Mouse (Mus musculus) CH12.LX (cell line): ENCODE results near the gene Awat2. TPM values are rescaled to one million over a fixed set of nuclear protein-coding genes. Genes with fewer than 3 reads are reported as not detected.

Experiments used
- DNase-seq: peaks from one replicate; pipeline ENCODE4 v3.0.0-alpha.2; 2013; ENCODE audit errors: extremely low read depth
- H3K27ac ChIP-seq: 2 replicates; pipeline ENCODE4 v1.5.1; 2012; ENCODE audit warnings: low read depth, mild to moderate bottlenecking, control low read depth, moderate library complexity; ENCODE audit not compliant: insufficient read depth
- H3K27me3 ChIP-seq: replicated peaks from 2 replicates; pipeline ENCODE3; 2012; ENCODE audit warnings: inconsistent platforms
- H3K36me3 ChIP-seq, 2 experiments: replicated peaks in 1 of 2; 2 replicates each; pipeline versions ENCODE3 to v1.6.1; 2012; ENCODE audit warnings: inconsistent platforms in 1 of 2, low read length in 1 of 2, mild to moderate bottlenecking in 1 of 2, mixed read lengths in 1 of 2, moderate library complexity in 1 of 2; ENCODE audit not compliant: control insufficient read depth in 1 of 2, insufficient read depth in 1 of 2
- H3K4me1 ChIP-seq, 2 experiments: 2 replicates each; pipeline ENCODE4 v1.6.1; 2012; ENCODE audit warnings: inconsistent platforms in 1 of 2, moderate library complexity in 1 of 2; ENCODE audit not compliant: insufficient read depth in 2 of 2, control insufficient read depth in 1 of 2
- H3K4me2 ChIP-seq: 2 replicates; pipeline ENCODE4 v1.6.1; 2012; ENCODE audit warnings: low read depth, mild to moderate bottlenecking, control low read depth; ENCODE audit not compliant: poor library complexity, insufficient read depth, severe bottlenecking
- H3K4me3 ChIP-seq, 3 experiments: fragments of 150-350 bp in 1 of 3; sonication (generic) in 1 of 3; replicated peaks in 1 of 3; 2 replicates each; pipeline versions ENCODE3 to v1.5.1; 2011 to 2012; ENCODE audit warnings: low read depth in 2 of 3, low read length in 2 of 3, mild to moderate bottlenecking in 2 of 3, moderate library complexity in 2 of 3, control low read depth in 1 of 3, improper control_type of control experiment in 1 of 3, inconsistent platforms in 1 of 3, mixed read lengths in 1 of 3; ENCODE audit not compliant: poor library complexity in 1 of 3
- H3K79me2 ChIP-seq: replicated peaks from 2 replicates; pipeline ENCODE4 v1.6.1; 2012; ENCODE audit warnings: mild to moderate bottlenecking, moderate library complexity; ENCODE audit not compliant: control insufficient read depth, poor library complexity, insufficient read depth, severe bottlenecking; ENCODE audit errors: extremely low read depth
- H3K9ac ChIP-seq: 2 replicates; pipeline ENCODE4 v1.6.1; 2012; ENCODE audit warnings: low read depth, mild to moderate bottlenecking, control low read depth, moderate library complexity; ENCODE audit not compliant: insufficient read depth
- H3K9me3 ChIP-seq: replicated peaks from 2 replicates; pipeline ENCODE3; 2012; ENCODE audit warnings: low read length, inconsistent platforms, mixed read lengths
- BHLHE40 ChIP-seq: IDR thresholded peaks from 2 replicates; pipeline ENCODE4 v1.6.1; 2011; ENCODE audit warnings: mild to moderate bottlenecking, low read depth, low read length, improper control_type of control experiment
- CTCF ChIP-seq, 2 experiments: IDR thresholded peaks in 1 of 2; conservative IDR thresholded peaks in 1 of 2; 2 replicates each; pipeline ENCODE4 v1.5.1; 2011 to 2012; ENCODE audit warnings: low read depth in 2 of 2, low read length in 2 of 2, improper control_type of control experiment in 1 of 2, inconsistent platforms in 1 of 2, mild to moderate bottlenecking in 1 of 2, moderate library complexity in 1 of 2
- E2F4 ChIP-seq: IDR thresholded peaks from 2 replicates; pipeline ENCODE4 v1.6.1; 2011; ENCODE audit warnings: low read depth, low read length, improper control_type of control experiment; ENCODE audit not compliant: insufficient replicate concordance
- EP300 ChIP-seq: IDR thresholded peaks from 2 replicates; pipeline ENCODE4 v1.6.1; 2011; ENCODE audit warnings: low read length, improper control_type of control experiment
- ETS1 ChIP-seq: conservative IDR thresholded peaks from 2 replicates; pipeline ENCODE4 v1.6.1; 2012; ENCODE audit warnings: low read depth, mild to moderate bottlenecking, inconsistent platforms, low read length, improper control_type of control experiment, moderate library complexity
- GABPA ChIP-seq: IDR thresholded peaks from 2 replicates; pipeline ENCODE4 v1.6.1; 2012; ENCODE audit warnings: low read depth, low read length, improper control_type of control experiment, inconsistent platforms; ENCODE audit not compliant: insufficient replicate concordance
- HCFC1 ChIP-seq: IDR thresholded peaks from 2 replicates; pipeline ENCODE4 v1.6.1; 2012; ENCODE audit warnings: low read depth, mild to moderate bottlenecking, inconsistent platforms, low read length, improper control_type of control experiment
- JUN ChIP-seq: IDR thresholded peaks from 2 replicates; pipeline ENCODE4 v1.6.1; 2011; ENCODE audit warnings: low read depth, mild to moderate bottlenecking, low read length, improper control_type of control experiment, moderate library complexity; ENCODE audit not compliant: insufficient read depth
- JUND ChIP-seq: conservative IDR thresholded peaks from 2 replicates; pipeline ENCODE4 v1.6.1; 2011; ENCODE audit warnings: low read depth, low read length, improper control_type of control experiment
- MAFK ChIP-seq: IDR thresholded peaks from 2 replicates; pipeline ENCODE4 v1.6.1; 2011; ENCODE audit warnings: low read length, improper control_type of control experiment; ENCODE audit not compliant: insufficient replicate concordance
- MAX ChIP-seq: IDR thresholded peaks from 2 replicates; pipeline ENCODE4 v1.6.1; 2011; ENCODE audit warnings: low read length, improper control_type of control experiment
- MAZ ChIP-seq: IDR thresholded peaks from 2 replicates; pipeline ENCODE4 v1.6.1; 2012; ENCODE audit warnings: low read depth, mild to moderate bottlenecking, inconsistent platforms, low read length, improper control_type of control experiment, moderate library complexity
- MXI1 ChIP-seq: IDR thresholded peaks from 2 replicates; pipeline ENCODE4 v1.6.1; 2011; ENCODE audit warnings: mild to moderate bottlenecking, low read depth, low read length, improper control_type of control experiment
- MYC ChIP-seq: IDR thresholded peaks from 2 replicates; pipeline ENCODE4 v1.6.1; 2011; ENCODE audit warnings: low read depth, mild to moderate bottlenecking, improper control_type of control experiment, low read length
- POLR2A ChIP-seq: IDR thresholded peaks from 2 replicates; pipeline ENCODE4 v1.6.1; 2011; ENCODE audit warnings: low read depth, mild to moderate bottlenecking, improper control_type of control experiment, low read length
- POLR2AphosphoS2 ChIP-seq: IDR thresholded peaks from 2 replicates; pipeline ENCODE4 v1.6.1; 2011; ENCODE audit warnings: low read depth, low read length, improper control_type of control experiment
- RAD21 ChIP-seq: IDR thresholded peaks from 2 replicates; pipeline ENCODE4 v1.6.1; 2011; ENCODE audit warnings: low read depth, mild to moderate bottlenecking, low read length, improper control_type of control experiment, moderate library complexity
- RCOR1 ChIP-seq: conservative IDR thresholded peaks from 2 replicates; pipeline ENCODE4 v1.6.1; 2012; ENCODE audit warnings: low read depth, mild to moderate bottlenecking, inconsistent platforms, low read length, improper control_type of control experiment
- SIN3A ChIP-seq: IDR thresholded peaks from 2 replicates; pipeline ENCODE4 v1.6.1; 2012; ENCODE audit warnings: low read length, improper control_type of control experiment, inconsistent platforms
- UBTF ChIP-seq: IDR thresholded peaks from 2 replicates; pipeline ENCODE4 v1.6.1; 2012; ENCODE audit warnings: low read depth, mild to moderate bottlenecking, inconsistent platforms, low read length, improper control_type of control experiment, moderate library complexity
- ZKSCAN1 ChIP-seq: IDR thresholded peaks from 2 replicates; pipeline ENCODE4 v1.6.1; 2012; ENCODE audit warnings: low read depth, inconsistent platforms, low read length, improper control_type of control experiment, borderline replicate concordance
- ZMIZ1 ChIP-seq: IDR thresholded peaks from 2 replicates; pipeline ENCODE4 v1.6.1; 2012; ENCODE audit warnings: low read depth, mild to moderate bottlenecking, inconsistent platforms, low read length, improper control_type of control experiment
- dilution Hi-C: fragments of 300-500 bp; cut with MboI; formaldehyde crosslinking; loops from 2 replicates; pipeline ENCODE4 v1.14.3; 2020; ENCODE audit warnings: low sequenced_read_pairs; ENCODE audit not compliant: extremely low pct_unique_long_range_greater_than_20kb, extremely low pct_ligation_motif_present
- in situ Hi-C: fragments of 300-500 bp; cut with MboI; formaldehyde crosslinking; loops from 3 replicates; pipeline ENCODE4 v1.14.3; 2019; ENCODE audit warnings: low sequenced_read_pairs, low pct_ligation_motif_present, low pct_unique_long_range_greater_than_20kb, mixed read lengths
- polyA plus RNA-seq: library from polyadenylated mRNA; unstranded; fragments of >175 nt; gene quantifications from 2 replicates; pipeline ENCODE4 v1.2.1, GENCODE M21; 2012; ENCODE audit warnings: low read depth; ENCODE audit not compliant: insufficient read length
- total RNA-seq, 2 experiments: library from RNA; depleted of rRNA; stranded (reverse); fragments of 300-350 nt in 1 of 2; fragments of >200 nt in 1 of 2; gene quantifications; 2 replicates each; pipeline ENCODE4 v1.2.3; 2012 to 2014

Gene Awat2
- total and polyA plus RNA-seq, 3 experiments: 0.67 to 2.0 (median 1.1) TPM

DNA sequence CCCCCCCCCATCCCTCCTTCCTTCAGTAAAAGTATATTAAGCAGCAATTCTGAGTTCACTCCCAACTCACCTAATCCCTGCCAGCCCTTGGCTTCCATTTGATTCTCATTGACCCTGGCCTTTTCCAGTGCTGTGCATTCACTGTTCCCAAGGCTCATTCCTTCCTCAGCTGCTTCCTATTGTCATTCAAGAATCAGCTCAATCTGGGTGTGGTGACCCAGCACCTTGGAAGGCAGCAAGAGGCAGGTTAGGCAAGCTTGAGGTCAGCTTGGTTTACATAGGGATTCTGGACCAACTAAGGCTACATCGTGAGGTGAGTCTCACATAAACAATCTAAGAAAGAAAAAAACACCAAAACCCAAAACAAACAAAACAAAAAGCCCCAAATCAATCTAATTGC, 33.3 kb downstream of the Awat2 start:
- Histone ChIP-seq H3K36me3 (no peaks in the 10 kb centered on the region), H3K9me3 (no peaks in the 10 kb centered on the region), H3K9ac (no peak overlapping the region), H3K27me3 (no peaks in the 10 kb centered on the region), H3K79me2 (no peaks in the 10 kb centered on the region), H3K4me3 (no peak overlapping the region), H3K27ac (no peak overlapping the region), H3K4me2 (no peak overlapping the region), H3K4me1 (peaks cover under 1 to 2% of the 10 kb centered on the region in 2 experiments; a peak in 2 of 4 replicates)
- dilution Hi-C loops (no loop called here), in situ Hi-C loops (no loop called here)
- TF ChIP-seq ZMIZ1 (no peak), E2F4 (no peak), MAZ (no peak), BHLHE40 (no peak), HCFC1 (no peak), MAFK (no peak), MYC (no peak), POLR2A (no peak), MXI1 (no peak), RAD21 (no peak), JUN (no peak), CTCF (conservative IDR thresholded peaks at IDR 0.05 in 1 of 2, IDR thresholded peaks at IDR 0.05 in 1 of 2; ENCODE audit: low read depth in 2 of 2, low read length in 2 of 2) (no peak), ETS1 (no peak), UBTF (no peak), SIN3A (no peak), POLR2AphosphoS2 (no peak), ZKSCAN1 (no peak), RCOR1 (no peak), JUND (no peak), MAX (no peak)
- no peak for DNase-seq

DNA sequence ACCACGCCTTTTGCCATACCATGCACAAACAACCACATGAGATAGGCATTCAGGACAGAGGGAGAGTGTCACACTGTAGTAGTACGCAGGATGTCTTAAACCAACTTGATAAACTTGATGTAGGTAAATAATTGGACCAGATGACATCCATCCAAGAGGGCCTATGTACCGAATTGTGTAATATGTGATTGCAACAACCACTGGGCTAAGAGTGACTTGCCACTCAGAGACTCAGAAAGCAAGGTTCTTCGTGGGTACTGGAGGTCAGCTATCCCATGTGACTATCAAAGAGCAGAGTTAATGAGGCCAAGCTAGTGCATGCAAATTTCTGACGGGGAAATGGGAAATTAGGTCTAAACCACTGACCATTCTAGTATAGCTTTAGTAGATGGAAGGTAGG, 40.9 kb downstream of the Awat2 start:
- no peaks in the 10 kb centered on the region for H3K36me3 ChIP-seq
- no peak overlapping the region for H3K27ac ChIP-seq
- dilution Hi-C loops (no loop called here), in situ Hi-C loops (no loop called here)
- TF ChIP-seq MAZ (no peak), EP300 (no peak), GABPA (no peak)
- H3K9me3 ChIP-seq: no peaks in the 10 kb centered on the region
- H3K79me2 ChIP-seq: no peaks in the 10 kb centered on the region
- no peak overlapping the region for H3K9ac ChIP-seq
- H3K4me2 ChIP-seq: no peak overlapping the region
- H3K27me3 ChIP-seq: no peaks in the 10 kb centered on the region
- H3K4me3 ChIP-seq: no peak overlapping the region
- no peak for DNase-seq
- peaks cover 12 to 22% of the 10 kb centered on the region in 2 experiments for H3K4me1 ChIP-seq
